Mouse (Mus musculus): Measurements from ENCODE around the gene Spo11.

GRCm38 (mm10) chr2:172950722-172951121, 26.8 kb upstream of the Spo11 start:
- TF ChIP-seq CTCF (IDR thresholded peaks at IDR 0.05; ENCODE audit: low read depth) (no peak), EP300 (IDR thresholded peaks at IDR 0.05; ENCODE audit: low read depth) (no peak)
